Mouse (Mus musculus): ENCODE measurements around the gene Tshz2. TPM values are rescaled to one million over a fixed set of nuclear protein-coding genes. Genes with fewer than 3 reads are reported as not detected.
A peak's percentile ranks its signal among the peaks of the same experiment; 100 is the strongest.

Tshz2 gene
- polyA plus RNA-seq, 1 experiment from 2014 or later, result 7.2 TPM

- H3K9ac ChIP-seq (ENCODE audit: low read length), result no peak overlapping the region
- H3K4me2 ChIP-seq (ENCODE audit: low read depth, low read length), result no peak overlapping the region
- peaks cover 3% of the 10 kb centered on the region; the same call in 1 of the 2 replicates for H3K4me1 ChIP-seq (replicated peaks; ENCODE audit: control insufficient read depth, insufficient read depth, low read length)
- H3K36me3 ChIP-seq (ENCODE audit: control insufficient read depth, insufficient read depth, low read length), result no peaks in the 10 kb centered on the region
- no peak for ATAC-seq (ENCODE audit: low read depth)
- H3K9me3 ChIP-seq (ENCODE audit: control insufficient read depth, low read length), result no peaks in the 10 kb centered on the region
- 83% methylated on average over 8 of the region's 8 CpGs for WGBS
- H3K27ac ChIP-seq (ENCODE audit: low read length), result no peak overlapping the region
- no peaks in the 10 kb centered on the region for H3K27me3 ChIP-seq (ENCODE audit: control insufficient read depth, insufficient read depth, low read depth, low read length)
- no peak overlapping the region for H3K4me3 ChIP-seq (ENCODE audit: low read length)
Measured at GRCm38 (mm10) chr2:169642420-169642819, 9.6 kb downstream of the Tshz2 start.

DNA sequence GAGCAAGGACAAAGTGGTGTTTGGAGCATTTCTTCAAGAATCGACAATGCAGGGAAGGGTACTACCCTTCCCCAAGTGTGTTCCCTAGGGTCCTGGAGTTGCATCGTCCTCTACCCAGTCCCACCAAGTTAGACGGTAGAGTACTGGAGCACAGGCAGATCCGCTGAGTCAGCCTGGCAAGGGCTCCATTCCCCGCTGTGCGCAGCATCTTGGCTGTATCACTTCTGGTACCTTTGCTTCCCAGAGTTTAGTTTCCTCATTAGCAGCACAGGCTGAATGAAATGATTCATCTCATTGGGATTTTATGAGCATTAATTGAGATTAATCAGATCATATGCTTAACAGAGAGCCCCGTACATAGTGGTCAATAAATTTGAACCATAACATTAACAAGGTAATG is 14.3 kb downstream of the Tshz2 start:
- ATAC-seq (ENCODE audit: low read depth), result no peak
- Histone ChIP-seq H3K4me1 (replicated peaks; ENCODE audit: control insufficient read depth, insufficient read depth, low read length) (peaks cover 2% of the 10 kb centered on the region; the same call in 1 of the 2 replicates), H3K9me3 (ENCODE audit: control insufficient read depth, low read length) (no peaks in the 10 kb centered on the region), H3K27me3 (ENCODE audit: control insufficient read depth, insufficient read depth, low read depth, low read length) (no peaks in the 10 kb centered on the region), H3K4me2 (ENCODE audit: low read depth, low read length) (no peak overlapping the region), H3K27ac (ENCODE audit: low read length) (no peak overlapping the region), H3K9ac (ENCODE audit: low read length) (no peak overlapping the region), H3K36me3 (ENCODE audit: control insufficient read depth, insufficient read depth, low read length) (no peaks in the 10 kb centered on the region), H3K4me3 (ENCODE audit: low read length) (no peak overlapping the region)
- 91% methylated on average over 7 of the region's 7 CpGs for WGBS

DNA sequence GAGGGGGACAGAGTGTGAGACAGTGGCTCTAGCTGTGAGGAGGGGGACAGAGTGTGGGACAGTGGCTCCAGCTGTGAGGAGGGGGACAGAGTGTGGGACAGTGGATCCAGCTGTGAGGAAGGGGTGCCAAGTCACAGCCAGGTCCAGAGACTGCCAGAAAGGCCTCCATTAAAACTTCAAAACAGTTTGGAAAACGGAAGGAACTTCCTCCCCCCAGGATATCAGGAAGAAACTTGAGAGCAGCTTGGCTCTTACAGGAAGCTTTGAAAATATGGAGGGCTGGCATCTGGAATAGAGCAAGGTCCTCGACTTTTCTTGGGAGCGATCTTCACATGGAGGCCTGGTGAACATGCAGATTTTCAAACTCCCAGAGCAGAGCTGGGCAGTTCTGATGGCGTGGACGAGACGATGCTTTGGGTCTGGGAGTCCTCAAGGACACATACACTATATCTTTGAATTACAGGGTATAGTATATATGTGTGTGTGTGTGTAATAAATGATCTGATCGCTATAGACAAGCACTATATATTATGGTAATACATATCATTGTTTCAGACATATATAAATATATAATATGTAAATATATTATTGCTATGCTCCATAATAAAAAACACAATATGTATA is 16.6 kb downstream of the Tshz2 start:
- 0 out of 2 replicates have a peak overlapping the region, but pooled peaks have one; percentile 7 for H3K4me2 ChIP-seq (ENCODE audit: low read depth, low read length)
- H3K9ac ChIP-seq (ENCODE audit: low read length), result no peak overlapping the region
- H3K27ac ChIP-seq (ENCODE audit: low read length), result peak overlapping the region; percentile 3; the same call in 1 of the 2 replicates
- H3K9me3 ChIP-seq (ENCODE audit: control insufficient read depth, low read length), result no peaks in the 10 kb centered on the region
- 42% methylated on average over 7 of the region's 7 CpGs for WGBS
- H3K4me3 ChIP-seq (ENCODE audit: low read length), result no peak overlapping the region
- peak; percentile 68 for ATAC-seq (ENCODE audit: low read depth)
- H3K27me3 ChIP-seq (ENCODE audit: control insufficient read depth, insufficient read depth, low read depth, low read length), result no peaks in the 10 kb centered on the region
- H3K4me1 ChIP-seq (replicated peaks; ENCODE audit: control insufficient read depth, insufficient read depth, low read length), result peaks cover 2% of the 10 kb centered on the region; the same call in 1 of the 2 replicates
- H3K36me3 ChIP-seq (ENCODE audit: control insufficient read depth, insufficient read depth, low read length), result no peaks in the 10 kb centered on the region

DNA sequence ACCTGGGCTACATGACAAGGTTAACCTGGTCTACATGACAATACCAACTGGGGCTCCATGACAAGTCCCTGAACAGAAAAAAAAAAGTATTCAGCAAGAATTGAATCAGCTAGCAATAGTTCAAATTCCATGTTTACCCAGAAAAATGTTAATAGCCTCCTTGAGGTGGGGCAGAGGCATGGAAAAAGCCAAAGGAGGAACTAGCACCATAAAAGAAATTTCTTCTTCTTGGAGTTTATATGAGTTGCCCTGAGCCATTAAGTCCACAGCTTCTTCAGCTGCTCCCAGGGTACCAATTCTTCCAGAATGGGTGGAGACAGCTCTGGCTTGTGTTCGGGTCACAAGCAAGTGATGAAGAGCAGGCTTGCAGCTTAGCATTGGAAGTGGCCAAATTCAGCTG is 20.5 kb downstream of the Tshz2 start:
- WGBS, result 85% methylated on average over 1 of the region's 1 CpGs
- no peaks in the 10 kb centered on the region for H3K27me3 ChIP-seq (ENCODE audit: control insufficient read depth, insufficient read depth, low read depth, low read length)
- no peaks in the 10 kb centered on the region for H3K36me3 ChIP-seq (ENCODE audit: control insufficient read depth, insufficient read depth, low read length)
- H3K4me2 ChIP-seq (ENCODE audit: low read depth, low read length), result no peak overlapping the region
- peaks cover 7% of the 10 kb centered on the region for H3K4me1 ChIP-seq (replicated peaks; ENCODE audit: control insufficient read depth, insufficient read depth, low read length)
- H3K27ac ChIP-seq (ENCODE audit: low read length), result no peak overlapping the region
- ATAC-seq (ENCODE audit: low read depth), result no peak
- no peak overlapping the region for H3K9ac ChIP-seq (ENCODE audit: low read length)
- no peak overlapping the region for H3K4me3 ChIP-seq (ENCODE audit: low read length)
- H3K9me3 ChIP-seq (ENCODE audit: control insufficient read depth, low read length), result no peaks in the 10 kb centered on the region

DNA sequence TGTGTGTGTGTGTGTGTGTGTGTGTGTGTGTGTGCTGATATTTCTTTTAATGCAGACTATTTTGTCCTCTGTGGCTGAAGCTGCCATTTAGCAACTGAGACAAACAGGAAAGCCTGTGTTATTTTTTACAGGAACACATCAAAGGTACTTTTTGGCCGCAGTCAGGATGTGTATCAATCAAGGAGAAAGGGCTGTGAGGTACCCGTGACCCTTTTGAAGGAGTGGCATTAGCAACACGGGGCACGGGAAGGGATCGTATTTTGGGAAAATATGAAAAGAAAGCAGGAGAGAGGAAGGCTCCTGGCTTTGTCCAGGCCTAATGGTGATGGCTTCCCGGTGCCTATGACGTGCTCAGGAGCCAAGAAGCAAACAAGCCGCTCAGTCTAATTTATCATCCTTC is 31.0 kb downstream of the Tshz2 start:
- no peak overlapping the region for H3K4me3 ChIP-seq (ENCODE audit: low read length)
- H3K4me2 ChIP-seq (ENCODE audit: low read depth, low read length), result peak overlapping the region; percentile 21; the same call in 1 of the 2 replicates
- 37% methylated on average over 8 of the region's 8 CpGs for WGBS
- H3K9me3 ChIP-seq (ENCODE audit: control insufficient read depth, low read length), result no peaks in the 10 kb centered on the region
- H3K36me3 ChIP-seq (ENCODE audit: control insufficient read depth, insufficient read depth, low read length), result no peaks in the 10 kb centered on the region
- H3K4me1 ChIP-seq (replicated peaks; ENCODE audit: control insufficient read depth, insufficient read depth, low read length), result peaks cover 25% of the 10 kb centered on the region
- H3K27me3 ChIP-seq (ENCODE audit: control insufficient read depth, insufficient read depth, low read depth, low read length), result no peaks in the 10 kb centered on the region
- H3K27ac ChIP-seq (ENCODE audit: low read length), result peak overlapping the region; percentile 20; the same call in 1 of the 2 replicates
- peak; percentile 26; the same call in 1 of the 2 replicates for ATAC-seq (ENCODE audit: low read depth)
- H3K9ac ChIP-seq (ENCODE audit: low read length), result no peak overlapping the region

GRCm38 (mm10) chr2:169671264-169671663 is 38.5 kb downstream of the Tshz2 start:
- H3K27ac ChIP-seq (ENCODE audit: low read length), result no peak overlapping the region

DNA sequence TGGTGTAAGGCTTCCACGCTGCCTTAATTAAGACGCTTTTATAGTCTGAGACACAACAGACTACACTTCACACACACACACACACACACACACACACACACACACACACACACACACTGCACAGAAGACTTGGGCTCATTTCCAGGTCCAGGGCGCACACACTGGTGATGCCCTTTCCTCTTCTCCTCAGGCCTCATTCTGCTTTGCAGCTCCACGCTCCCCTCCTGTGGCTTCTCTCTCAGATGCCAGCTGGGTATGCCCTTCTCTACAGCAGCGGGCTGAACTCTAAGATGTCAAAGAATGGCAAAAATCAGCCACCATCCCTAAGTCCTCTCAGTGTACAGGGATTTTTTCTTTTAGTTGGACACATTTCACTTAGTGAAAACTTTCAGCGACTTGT is 41.0 kb downstream of the Tshz2 start:
- no peak overlapping the region for H3K27ac ChIP-seq (ENCODE audit: low read length)
- H3K4me2 ChIP-seq (ENCODE audit: low read depth, low read length), result no peak overlapping the region
- no peaks in the 10 kb centered on the region for H3K9me3 ChIP-seq (ENCODE audit: control insufficient read depth, low read length)
- H3K27me3 ChIP-seq (ENCODE audit: control insufficient read depth, insufficient read depth, low read depth, low read length), result no peaks in the 10 kb centered on the region
- H3K4me1 ChIP-seq (replicated peaks; ENCODE audit: control insufficient read depth, insufficient read depth, low read length), result no peaks in the 10 kb centered on the region
- no peak overlapping the region for H3K4me3 ChIP-seq (ENCODE audit: low read length)
- 0 out of 2 replicates have a peak, but pooled peaks have one; percentile 47 for ATAC-seq (ENCODE audit: low read depth)
- H3K9ac ChIP-seq (ENCODE audit: low read length), result no peak overlapping the region
- H3K36me3 ChIP-seq (ENCODE audit: control insufficient read depth, insufficient read depth, low read length), result no peaks in the 10 kb centered on the region
- 69% methylated on average over 6 of the region's 6 CpGs for WGBS

More at GRCm38 (mm10) chr2:169671264-169671663, 38.5 kb downstream of the Tshz2 start:
- no peak for ATAC-seq (ENCODE audit: low read depth)
- Histone ChIP-seq H3K9me3 (ENCODE audit: control insufficient read depth, low read length) (no peaks in the 10 kb centered on the region), H3K27me3 (ENCODE audit: control insufficient read depth, insufficient read depth, low read depth, low read length) (no peaks in the 10 kb centered on the region), H3K36me3 (ENCODE audit: control insufficient read depth, insufficient read depth, low read length) (no peaks in the 10 kb centered on the region), H3K4me2 (ENCODE audit: low read depth, low read length) (no peak overlapping the region), H3K4me3 (ENCODE audit: low read length) (no peak overlapping the region), H3K4me1 (replicated peaks; ENCODE audit: control insufficient read depth, insufficient read depth, low read length) (peaks cover 5% of the 10 kb centered on the region; the same call in 1 of the 2 replicates), H3K9ac (ENCODE audit: low read length) (no peak overlapping the region)
- 82% methylated on average over 7 of the region's 7 CpGs for WGBS

GRCm38 (mm10) chr2:169674209-169674608 is 41.4 kb downstream of the Tshz2 start:
- no peaks in the 10 kb centered on the region for H3K36me3 ChIP-seq (ENCODE audit: control insufficient read depth, insufficient read depth, low read length)
- H3K9me3 ChIP-seq (ENCODE audit: control insufficient read depth, low read length), result no peaks in the 10 kb centered on the region
- no peak overlapping the region for H3K4me3 ChIP-seq (ENCODE audit: low read length)
- H3K4me2 ChIP-seq (ENCODE audit: low read depth, low read length), result no peak overlapping the region
- H3K27me3 ChIP-seq (ENCODE audit: control insufficient read depth, insufficient read depth, low read depth, low read length), result no peaks in the 10 kb centered on the region
- no peak for ATAC-seq (ENCODE audit: low read depth)
- 53% methylated on average over 5 of the region's 5 CpGs for WGBS
- H3K4me1 ChIP-seq (replicated peaks; ENCODE audit: control insufficient read depth, insufficient read depth, low read length), result no peaks in the 10 kb centered on the region
- H3K27ac ChIP-seq (ENCODE audit: low read length), result no peak overlapping the region
- H3K9ac ChIP-seq (ENCODE audit: low read length), result no peak overlapping the region

- ATAC-seq (ENCODE audit: low read depth), result 0 out of 2 replicates have a peak, but pooled peaks have one; percentile 41
- Histone ChIP-seq H3K4me2 (ENCODE audit: low read depth, low read length) (no peak overlapping the region), H3K9ac (ENCODE audit: low read length) (no peak overlapping the region), H3K36me3 (ENCODE audit: control insufficient read depth, insufficient read depth, low read length) (no peaks in the 10 kb centered on the region), H3K4me1 (replicated peaks; ENCODE audit: control insufficient read depth, insufficient read depth, low read length) (no peaks in the 10 kb centered on the region), H3K4me3 (ENCODE audit: low read length) (no peak overlapping the region), H3K27ac (ENCODE audit: low read length) (no peak overlapping the region), H3K27me3 (ENCODE audit: control insufficient read depth, insufficient read depth, low read depth, low read length) (no peaks in the 10 kb centered on the region), H3K9me3 (ENCODE audit: control insufficient read depth, low read length) (no peaks in the 10 kb centered on the region)
- WGBS, result 53% methylated on average over 7 of the region's 7 CpGs
Measured at GRCm38 (mm10) chr2:169679264-169679663, 46.5 kb downstream of the Tshz2 start.
